Mouse (Mus musculus) small intestine, adult 2 months (tissue): ENCODE results near the gene Nmt1.

Experiments
- CTCF ChIP-seq: fragments of 200-500 bp; IDR thresholded peaks from 2 replicates; pipeline ENCODE4 v1.5.1; 2012; ENCODE audit warnings: low read depth, mild to moderate bottlenecking, control low read depth, inconsistent platforms, low read length, moderate library complexity, mixed read lengths; ENCODE audit not compliant: insufficient replicate concordance, insufficient read length; ENCODE audit errors: extremely low read depth
- POLR2A ChIP-seq: fragments of 200-500 bp; IDR thresholded peaks from 2 replicates; pipeline ENCODE4 v1.6.1; 2012; ENCODE audit warnings: low read depth, mild to moderate bottlenecking, control low read depth, inconsistent platforms, low read length, moderate library complexity

- TF ChIP-seq CTCF: no peak
- TF ChIP-seq POLR2A: no peak
Measured at GRCm38 (mm10) chr11:103052078-103052477, 24.1 kb downstream of the Nmt1 start.
